Mouse (Mus musculus): ENCODE measurements at regions not wholly inside any gene's neighbourhood (a gene's known extent, or its start where the extent isn't known, plus 50 kb on each side); places are given as distances from the start of the nearest gene placed in this dataset.
"Not testable (repeated sequence)": the region's sequence is repeated elsewhere in the genome, so short reads cannot be mapped to it uniquely, and the experiment has no call there.

DNA sequence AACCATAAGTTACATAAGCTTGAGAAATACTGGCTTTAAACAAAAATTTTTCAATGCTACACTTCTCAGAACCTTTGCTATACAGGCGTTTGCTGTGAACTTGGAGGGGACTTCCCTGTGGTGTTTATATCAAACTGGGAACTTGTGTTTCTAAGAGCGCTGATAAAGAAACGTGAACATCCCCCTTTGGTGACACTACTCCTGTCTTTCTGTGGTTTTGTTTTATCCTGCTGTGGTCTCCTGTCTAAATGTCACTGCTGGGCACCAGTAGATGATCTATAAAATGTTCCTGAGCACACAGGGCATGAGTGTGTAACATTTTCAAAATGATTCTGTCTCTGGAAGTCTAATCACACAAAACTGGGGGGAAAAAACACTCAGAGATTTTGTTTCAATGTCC is 134.1 kb upstream of the Zranb2 start:
- Histone ChIP-seq H3K9me3 (ENCODE audit: control insufficient read depth) (no peaks in the 10 kb centered on the region), H3K4me1 (replicated peaks; ENCODE audit: control insufficient read depth, insufficient read depth, low read length) (no peaks in the 10 kb centered on the region), H3K27me3 (replicated peaks; ENCODE audit: control insufficient read depth, insufficient read depth, low read length) (no peaks in the 10 kb centered on the region), H3K9ac (ENCODE audit: low read depth, low read length) (no peak overlapping the region), H3K36me3 (ENCODE audit: control insufficient read depth, insufficient read depth) (no peaks in the 10 kb centered on the region), H3K4me2 (replicated peaks; ENCODE audit: low read depth) (no peak overlapping the region), H3K27ac (ENCODE audit: low read depth, low read length) (no peak overlapping the region), H3K4me3 (ENCODE audit: low read depth, low read length) (no peak overlapping the region)
- TF ChIP-seq CTCF (IDR thresholded peaks at IDR 0.05; ENCODE audit: low read depth) = no peak
- WGBS = 58% methylated on average over 3 of the region's 3 CpGs
- no peak for ATAC-seq

- no peak overlapping the region for H3K4me3 ChIP-seq (ENCODE audit: low read depth, low read length)
- no peak overlapping the region for H3K4me2 ChIP-seq (replicated peaks; ENCODE audit: low read depth)
- no peak for TF ChIP-seq CTCF (IDR thresholded peaks at IDR 0.05; ENCODE audit: low read depth)
- no peaks in the 10 kb centered on the region for H3K27me3 ChIP-seq (replicated peaks; ENCODE audit: control insufficient read depth, insufficient read depth, low read length)
- no peaks in the 10 kb centered on the region for H3K4me1 ChIP-seq (replicated peaks; ENCODE audit: control insufficient read depth, insufficient read depth, low read length)
- no peak overlapping the region for H3K9ac ChIP-seq (ENCODE audit: low read depth, low read length)
- no peak overlapping the region for H3K27ac ChIP-seq (ENCODE audit: low read depth, low read length)
- H3K9me3 ChIP-seq (ENCODE audit: control insufficient read depth) = no peaks in the 10 kb centered on the region
- WGBS = 85% methylated on average over 3 of the region's 3 CpGs
- no peaks in the 10 kb centered on the region for H3K36me3 ChIP-seq (ENCODE audit: control insufficient read depth, insufficient read depth)
- no peak for ATAC-seq
Observed at GRCm38 (mm10) chr3:157404054-157404453, 129.9 kb upstream of the Zranb2 start.

GRCm38 (mm10) chr3:157423447-157423846 is 110.5 kb upstream of the Zranb2 start:
- ATAC-seq; H3K36me3 ChIP-seq (ENCODE audit: control insufficient read depth, insufficient read depth); H3K27ac ChIP-seq (ENCODE audit: low read depth, low read length); H3K4me3 ChIP-seq (ENCODE audit: low read depth, low read length); H3K9me3 ChIP-seq (ENCODE audit: control insufficient read depth); H3K9ac ChIP-seq (ENCODE audit: low read depth, low read length); H3K27me3 ChIP-seq (replicated peaks; ENCODE audit: control insufficient read depth, insufficient read depth, low read length); H3K4me1 ChIP-seq (replicated peaks; ENCODE audit: control insufficient read depth, insufficient read depth, low read length); H3K4me2 ChIP-seq (replicated peaks; ENCODE audit: low read depth): not testable (repeated sequence)
- WGBS = 69% methylated on average over 1 of the region's 1 CpGs

DNA sequence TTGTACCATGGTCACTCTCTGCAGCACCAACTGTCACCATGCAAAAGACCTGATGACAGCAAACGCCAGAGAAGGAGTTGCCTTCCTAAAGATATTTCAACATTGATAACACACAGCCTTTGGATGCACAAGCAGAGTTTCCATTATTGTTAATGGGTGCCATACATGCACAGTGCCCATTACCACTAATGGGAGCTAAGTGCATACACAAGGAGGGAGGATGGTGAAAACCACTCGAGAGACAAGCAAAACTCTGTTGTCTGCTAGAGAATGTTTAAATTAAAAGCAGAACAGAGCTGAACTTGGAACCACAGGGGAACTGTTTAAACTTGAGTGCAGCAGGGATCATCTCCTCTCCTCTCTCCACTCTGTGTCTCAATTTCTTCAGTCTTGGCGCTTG is 107.2 kb upstream of the Zranb2 start:
- 61% methylated on average over 3 of the region's 3 CpGs for WGBS
- Histone ChIP-seq H3K4me1 (replicated peaks; ENCODE audit: control insufficient read depth, insufficient read depth, low read length) (no peaks in the 10 kb centered on the region), H3K27ac (ENCODE audit: low read depth, low read length) (no peak overlapping the region), H3K9ac (ENCODE audit: low read depth, low read length) (no peak overlapping the region), H3K36me3 (ENCODE audit: control insufficient read depth, insufficient read depth) (no peaks in the 10 kb centered on the region), H3K4me2 (replicated peaks; ENCODE audit: low read depth) (no peak overlapping the region), H3K27me3 (replicated peaks; ENCODE audit: control insufficient read depth, insufficient read depth, low read length) (no peaks in the 10 kb centered on the region), H3K4me3 (ENCODE audit: low read depth, low read length) (no peak overlapping the region), H3K9me3 (ENCODE audit: control insufficient read depth) (no peaks in the 10 kb centered on the region)
- TF ChIP-seq CTCF (IDR thresholded peaks at IDR 0.05; ENCODE audit: low read depth) = no peak
- ATAC-seq = no peak

GRCm38 (mm10) chr3:157449794-157450193 is 84.2 kb upstream of the Zranb2 start:
- Histone ChIP-seq H3K4me3 (ENCODE audit: low read depth, low read length) (no peak overlapping the region), H3K4me2 (replicated peaks; ENCODE audit: low read depth) (no peak overlapping the region), H3K9ac (ENCODE audit: low read depth, low read length) (no peak overlapping the region), H3K36me3 (ENCODE audit: control insufficient read depth, insufficient read depth) (no peaks in the 10 kb centered on the region), H3K9me3 (ENCODE audit: control insufficient read depth) (no peaks in the 10 kb centered on the region), H3K4me1 (replicated peaks; ENCODE audit: control insufficient read depth, insufficient read depth, low read length) (no peaks in the 10 kb centered on the region), H3K27me3 (replicated peaks; ENCODE audit: control insufficient read depth, insufficient read depth, low read length) (no peaks in the 10 kb centered on the region), H3K27ac (ENCODE audit: low read depth, low read length) (no peak overlapping the region)
- no peak for ATAC-seq
- peak; percentile 77 for TF ChIP-seq CTCF (IDR thresholded peaks at IDR 0.05; ENCODE audit: low read depth)

GRCm38 (mm10) chr3:157471600-157471999 is 62.4 kb upstream of the Zranb2 start:
- H3K36me3 ChIP-seq (ENCODE audit: control insufficient read depth, insufficient read depth) = no peaks in the 10 kb centered on the region
- WGBS = 85% methylated on average over 2 of the region's 2 CpGs
- H3K4me2 ChIP-seq (replicated peaks; ENCODE audit: low read depth) = no peak overlapping the region
- no peak overlapping the region for H3K27ac ChIP-seq (ENCODE audit: low read depth, low read length)
- no peak for TF ChIP-seq CTCF (IDR thresholded peaks at IDR 0.05; ENCODE audit: low read depth)
- no peaks in the 10 kb centered on the region for H3K9me3 ChIP-seq (ENCODE audit: control insufficient read depth)
- no peak for ATAC-seq
- H3K4me3 ChIP-seq (ENCODE audit: low read depth, low read length) = no peak overlapping the region
- no peaks in the 10 kb centered on the region for H3K27me3 ChIP-seq (replicated peaks; ENCODE audit: control insufficient read depth, insufficient read depth, low read length)
- no peak overlapping the region for H3K9ac ChIP-seq (ENCODE audit: low read depth, low read length)
- H3K4me1 ChIP-seq (replicated peaks; ENCODE audit: control insufficient read depth, insufficient read depth, low read length) = no peaks in the 10 kb centered on the region

GRCm38 (mm10) chr3:157472674-157473073 is 61.3 kb upstream of the Zranb2 start:
- Histone ChIP-seq H3K4me3 (ENCODE audit: low read depth, low read length) (no peak overlapping the region), H3K9me3 (ENCODE audit: control insufficient read depth) (no peaks in the 10 kb centered on the region), H3K4me1 (replicated peaks; ENCODE audit: control insufficient read depth, insufficient read depth, low read length) (no peaks in the 10 kb centered on the region), H3K4me2 (replicated peaks; ENCODE audit: low read depth) (no peak overlapping the region), H3K27ac (ENCODE audit: low read depth, low read length) (no peak overlapping the region), H3K9ac (ENCODE audit: low read depth, low read length) (no peak overlapping the region), H3K27me3 (replicated peaks; ENCODE audit: control insufficient read depth, insufficient read depth, low read length) (no peaks in the 10 kb centered on the region), H3K36me3 (ENCODE audit: control insufficient read depth, insufficient read depth) (no peaks in the 10 kb centered on the region)
- 72% methylated on average over 5 of the region's 5 CpGs for WGBS
- no peak for TF ChIP-seq CTCF (IDR thresholded peaks at IDR 0.05; ENCODE audit: low read depth)
- ATAC-seq = no peak

Data from intestine, postnatal 0 days (tissue).